Mouse (Mus musculus): ENCODE measurements around the gene Sccpdh.
"Not testable (repeated sequence)": the region's sequence is repeated elsewhere in the genome, so short reads cannot be mapped to it uniquely, and the experiment has no call there.

DNA sequence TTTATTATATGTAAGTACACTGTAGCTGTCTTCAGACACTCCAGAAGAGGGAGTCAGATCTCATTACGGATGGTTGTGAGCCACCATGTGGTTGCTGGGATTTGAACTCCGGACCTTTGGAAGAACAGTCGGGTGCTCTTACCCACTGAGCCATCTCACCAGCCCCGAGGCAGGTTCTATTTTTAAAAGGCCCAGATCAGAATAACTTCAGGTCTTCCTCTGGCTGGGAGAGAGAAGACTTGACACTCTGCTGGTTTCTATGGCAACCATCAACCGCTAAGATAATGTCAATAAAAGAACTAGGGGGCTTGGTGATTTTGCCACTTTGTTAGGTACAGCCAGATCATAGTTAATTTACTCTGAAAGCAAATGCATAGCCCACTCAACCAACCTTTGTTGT is 19.3 kb upstream of the Sccpdh start:
- TF ChIP-seq POLR2A (IDR thresholded peaks at IDR 0.05; ENCODE audit: borderline replicate concordance, low read depth, low read length); CTCF (IDR thresholded peaks at IDR 0.05; ENCODE audit: low read depth, low read length): not testable (repeated sequence)
